Mouse (Mus musculus) midbrain, postnatal 0 days (tissue): ENCODE data around the gene Rab22a. TPM values are rescaled to one million over a fixed set of nuclear protein-coding genes. Genes with fewer than 3 reads are reported as not detected.
A peak's percentile ranks its signal among the peaks of the same experiment; 100 is the strongest.

Source experiments
- ATAC-seq: fragments of 200-750 bp; cut with Nextera tagmentation; 2 replicates; pipeline ENCODE4 v1.8.0; 2017; ENCODE audit warnings: moderate number of reproducible peaks, mild to moderate bottlenecking, moderate TSS enrichment, moderate library complexity; ENCODE audit not compliant: low FRiP score
- DNase-seq: peaks from one replicate; pipeline ENCODE4 v3.0.0-alpha.2; 2015; ENCODE audit warnings: low spot score
- H3K27ac ChIP-seq: fragments of 300-500 bp; sonication (generic); 2 replicates; pipeline ENCODE4 v1.5.1; 2014; ENCODE audit warnings: low read depth, mild to moderate bottlenecking, low read length, mixed read lengths
- H3K27me3 ChIP-seq: fragments of 300-500 bp; sonication (generic); 2 replicates; pipeline ENCODE4 v1.6.1; 2014; ENCODE audit warnings: low read length, control low read depth, mixed read lengths; ENCODE audit not compliant: insufficient read depth
- H3K36me3 ChIP-seq: fragments of 300-500 bp; sonication (generic); 2 replicates; pipeline ENCODE4 v1.6.1; 2014; ENCODE audit warnings: low read length, control low read depth, mixed read lengths; ENCODE audit not compliant: insufficient read depth
- H3K4me1 ChIP-seq: fragments of 300-500 bp; sonication (generic); 2 replicates; pipeline ENCODE4 v1.6.1; 2014; ENCODE audit warnings: mild to moderate bottlenecking, control low read depth, antibody characterized with exemption, low read length, mixed read lengths; ENCODE audit not compliant: insufficient read depth
- H3K4me2 ChIP-seq: fragments of 300-500 bp; sonication (generic); 2 replicates; pipeline ENCODE4 v1.6.1; 2014; ENCODE audit warnings: low read depth, mild to moderate bottlenecking, low read length, mixed read lengths; ENCODE audit not compliant: poor library complexity, severe bottlenecking
- H3K4me3 ChIP-seq: fragments of 300-500 bp; sonication (generic); 2 replicates; pipeline ENCODE4 v1.5.1; 2014; ENCODE audit warnings: low read depth, mild to moderate bottlenecking, low read length, moderate library complexity
- H3K9ac ChIP-seq: fragments of 300-500 bp; sonication (generic); replicated peaks from 2 replicates; pipeline ENCODE4 v1.6.1; 2014; ENCODE audit warnings: mild to moderate bottlenecking, low read length, moderate library complexity, mixed read lengths; ENCODE audit not compliant: poor library complexity, severe bottlenecking
- H3K9me3 ChIP-seq: fragments of 300-500 bp; sonication (generic); 2 replicates; pipeline ENCODE4 v1.6.1; 2016; ENCODE audit warnings: low read length, control low read depth
- CTCF ChIP-seq: IDR thresholded peaks from 2 replicates; pipeline ENCODE4 v1.5.1; 2016; ENCODE audit warnings: antibody characterized with exemption, mild to moderate bottlenecking
- WGBS: fragments of 180-500 bp; shearing (Covaris S2); extraction: QIAGEN DNeasy Blood & Tissue Kit; methylation state at CpG from one replicate; pipeline ENCODE4 v1.1.7; 2014; 5-methylcytosine and 5-hydroxymethylcytosine counted together
- polyA plus RNA-seq: library from polyadenylated mRNA; unstranded; fragments of >200 nt; fragmentation: Nextera tagmentation; extraction: Ambion mirVana; gene quantifications from 2 replicates; pipeline ENCODE4 v1.2.1, GENCODE M21; 2015
- total RNA-seq: library from RNA; depleted of rRNA; stranded (reverse); fragments of >200 nt; gene quantifications from 2 replicates; pipeline ENCODE4 v1.2.3, GENCODE M21; 2014

The Rab22a gene
- total and polyA plus RNA-seq, 2 experiments from 2014 or later, result 23.7 to 34.7 TPM

DNA sequence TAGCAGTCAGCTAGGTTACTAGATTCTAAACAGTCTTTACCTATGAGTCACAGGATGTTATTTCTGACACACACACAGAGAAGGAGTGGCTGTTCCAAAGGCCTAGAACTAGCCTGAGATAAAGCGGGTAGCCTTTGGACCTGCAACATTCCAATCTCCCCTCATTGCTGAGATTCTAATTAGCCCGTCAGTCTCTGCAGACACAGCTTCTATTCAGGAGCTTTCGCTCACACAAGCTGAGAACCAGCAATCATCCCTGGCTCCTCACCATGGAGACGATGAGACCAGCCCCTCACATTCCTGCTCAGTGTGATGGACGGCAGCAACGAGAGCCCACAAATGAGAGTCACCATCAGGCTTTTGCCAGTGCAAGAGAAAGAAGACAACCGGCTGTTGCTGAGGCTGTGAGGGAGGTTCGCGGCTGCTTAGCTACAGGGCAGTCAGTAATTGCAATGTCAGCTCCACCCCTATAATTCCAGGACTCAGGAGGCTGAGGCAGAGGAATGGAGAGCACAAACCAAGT lies 70.9 kb downstream of the Rab22a start:
- Histone ChIP-seq H3K9ac (no peak overlapping the region), H3K27me3 (no peaks in the 10 kb centered on the region), H3K27ac (0 out of 2 replicates have a peak overlapping the region, but pooled peaks have one; percentile 18), H3K36me3 (no peaks in the 10 kb centered on the region), H3K4me2 (no peak overlapping the region), H3K4me1 (no peaks in the 10 kb centered on the region), H3K9me3 (no peaks in the 10 kb centered on the region), H3K4me3 (no peak overlapping the region)
- ATAC-seq, result peak; percentile 57
- no peak for TF ChIP-seq CTCF
- 6% methylated on average over 9 of the region's 9 CpGs for WGBS
- DNase-seq, result peak; percentile 52

DNA sequence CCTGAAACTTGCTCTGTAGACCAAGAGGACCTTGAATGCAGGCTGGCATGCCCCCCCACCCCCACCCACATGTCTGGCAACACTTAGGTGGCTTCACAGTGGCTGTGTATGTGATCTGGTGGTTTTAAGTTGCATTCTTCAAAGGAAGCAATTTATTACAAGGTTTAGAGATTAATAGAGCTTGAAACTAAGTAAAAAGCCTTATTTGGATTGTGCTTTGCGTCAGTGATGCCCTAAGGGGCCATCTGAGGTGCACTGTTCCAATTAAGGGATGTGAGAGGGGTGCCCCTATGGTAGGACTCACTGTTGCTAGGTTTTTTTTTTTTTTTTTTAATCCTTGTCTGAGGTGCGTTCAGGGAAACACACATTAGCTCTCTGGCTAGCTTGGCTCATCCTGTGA lies 74.9 kb downstream of the Rab22a start:
- Histone ChIP-seq H3K4me3 (no peak overlapping the region), H3K4me1 (peaks cover 13% of the 10 kb centered on the region; the same call in 1 of the 2 replicates), H3K36me3 (no peaks in the 10 kb centered on the region), H3K9ac (no peak overlapping the region), H3K4me2 (no peak overlapping the region), H3K27me3 (no peaks in the 10 kb centered on the region), H3K27ac (no peak overlapping the region), H3K9me3 (no peaks in the 10 kb centered on the region)
- DNase-seq (no peak), ATAC-seq (no peak)
- TF ChIP-seq CTCF, result no peak
- WGBS, result 58% methylated on average over 2 of the region's 2 CpGs

DNA sequence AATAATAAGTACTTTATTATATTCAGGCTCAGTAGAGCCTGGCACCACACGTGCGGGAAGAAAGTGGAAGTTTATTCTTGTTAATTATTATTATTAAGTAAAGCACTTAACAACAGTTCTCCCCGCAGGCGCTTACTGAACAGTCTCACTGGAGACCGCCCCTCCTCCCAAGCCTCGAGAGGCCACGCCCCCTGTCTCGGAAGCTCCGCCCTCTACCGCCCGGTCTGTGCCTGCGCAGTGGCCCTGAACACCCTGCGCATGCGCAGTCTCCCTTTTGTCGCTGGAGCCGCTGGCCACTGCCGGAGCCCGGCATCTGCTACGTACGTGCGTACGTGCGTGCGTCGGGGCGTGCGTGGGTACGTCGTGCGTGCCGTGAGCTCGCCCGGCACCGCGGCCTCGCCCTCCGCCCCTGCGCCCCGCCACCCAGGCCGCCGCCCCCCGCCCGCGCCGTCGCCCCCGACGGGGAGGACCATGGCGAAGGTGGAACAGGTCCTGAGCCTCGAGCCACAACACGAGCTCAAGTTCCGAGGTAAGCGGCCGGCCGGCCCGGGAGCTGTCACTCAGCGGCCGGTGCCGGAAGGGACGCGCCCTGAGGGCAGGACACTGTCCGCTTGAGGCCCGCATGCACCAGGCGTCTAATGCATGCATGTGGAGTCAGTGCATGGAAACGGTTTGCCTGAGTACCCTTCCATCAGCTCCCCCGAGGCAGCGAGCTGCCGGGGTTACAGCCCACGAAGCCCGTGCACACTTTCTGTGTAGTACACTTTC lies 77.8 kb downstream of the Rab22a start, which contains the start of gene Vapb:
Gene Vapb, plus strand, starts transcription at position 290 of the 768 bp plus-strand sequence.
- H3K36me3 ChIP-seq, result no peaks in the 10 kb centered on the region
- peaks cover 13% of the 10 kb centered on the region; the same call in 1 of the 2 replicates for H3K4me1 ChIP-seq
- H3K4me2 ChIP-seq, result peak within 1 kb of the TSS; percentile 60
- WGBS, result under 1% methylated on average over 68 of the region's 70 CpGs
- peak within 1 kb of the TSS; percentile 75 for H3K4me3 ChIP-seq
- H3K27me3 ChIP-seq, result no peaks in the 10 kb centered on the region
- ATAC-seq (peak; percentile 97), DNase-seq (peak; percentile 99)
- H3K9ac ChIP-seq, result peak within 1 kb of the TSS; percentile 93
- H3K9me3 ChIP-seq, result no peaks in the 10 kb centered on the region
- peak; percentile 66 for TF ChIP-seq CTCF
- H3K27ac ChIP-seq, result peak within 1 kb of the TSS; percentile 74

DNA sequence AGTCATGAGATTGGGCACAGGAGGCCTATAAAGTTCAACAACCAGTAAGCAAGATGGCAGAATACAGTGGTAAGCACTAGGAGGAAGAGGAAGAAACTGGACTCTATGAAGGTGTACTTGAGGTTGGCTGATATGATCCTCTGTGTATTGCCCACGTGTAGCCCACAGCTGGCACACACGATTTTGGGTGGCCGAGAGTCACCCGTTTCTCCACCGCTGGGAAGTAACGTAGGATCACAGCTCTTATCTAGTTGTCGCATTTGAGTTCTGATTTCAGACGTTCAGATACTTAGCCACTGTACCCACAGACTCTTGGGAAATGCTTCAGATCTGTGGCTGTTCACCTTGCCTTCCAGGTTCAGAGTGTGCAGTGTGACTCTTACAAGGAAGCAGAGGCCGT lies 78.7 kb downstream of the Rab22a start:
- peak overlapping the region; percentile 93; the same call in 1 of the 2 replicates for H3K9ac ChIP-seq
- peaks cover 13% of the 10 kb centered on the region; the same call in 1 of the 2 replicates for H3K4me1 ChIP-seq
- no peaks in the 10 kb centered on the region for H3K36me3 ChIP-seq
- no peaks in the 10 kb centered on the region for H3K9me3 ChIP-seq
- TF ChIP-seq CTCF, result no peak
- DNase-seq, result no peak
- peak overlapping the region; percentile 75 for H3K4me3 ChIP-seq
- 85% methylated on average over 9 of the region's 9 CpGs for WGBS
- peak overlapping the region; percentile 74; the same call in 1 of the 2 replicates for H3K27ac ChIP-seq
- peak overlapping the region; percentile 60 for H3K4me2 ChIP-seq
- no peaks in the 10 kb centered on the region for H3K27me3 ChIP-seq
- no peak for ATAC-seq

DNA sequence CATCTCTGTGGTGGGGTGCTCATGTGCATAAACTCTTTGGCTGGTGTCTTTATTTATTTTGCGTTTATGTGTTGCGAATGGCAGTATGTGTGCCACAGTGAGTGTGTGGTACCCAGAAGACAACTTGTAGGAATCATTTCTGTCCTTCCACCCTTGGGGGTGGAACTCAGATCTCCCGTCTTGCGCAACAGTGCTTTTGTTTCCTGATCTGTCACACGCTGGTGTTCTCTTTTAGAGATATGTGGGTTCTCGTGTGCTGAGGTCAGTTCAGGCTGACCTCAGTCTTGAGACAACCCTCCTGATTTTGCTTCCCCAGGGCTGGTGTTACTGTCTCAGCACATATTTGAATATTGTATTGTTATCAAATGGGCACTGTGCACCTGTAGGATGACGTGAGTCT lies 79.5 kb downstream of the Rab22a start:
- no peak overlapping the region for H3K4me3 ChIP-seq
- H3K4me1 ChIP-seq, result peaks cover 13% of the 10 kb centered on the region; the same call in 1 of the 2 replicates
- H3K9me3 ChIP-seq, result no peaks in the 10 kb centered on the region
- no peak overlapping the region for H3K27ac ChIP-seq
- no peak overlapping the region for H3K9ac ChIP-seq
- no peak overlapping the region for H3K4me2 ChIP-seq
- DNase-seq (no peak), ATAC-seq (no peak)
- no peak for TF ChIP-seq CTCF
- H3K27me3 ChIP-seq, result no peaks in the 10 kb centered on the region
- H3K36me3 ChIP-seq, result no peaks in the 10 kb centered on the region
- WGBS, result 93% methylated on average over 7 of the region's 7 CpGs

DNA sequence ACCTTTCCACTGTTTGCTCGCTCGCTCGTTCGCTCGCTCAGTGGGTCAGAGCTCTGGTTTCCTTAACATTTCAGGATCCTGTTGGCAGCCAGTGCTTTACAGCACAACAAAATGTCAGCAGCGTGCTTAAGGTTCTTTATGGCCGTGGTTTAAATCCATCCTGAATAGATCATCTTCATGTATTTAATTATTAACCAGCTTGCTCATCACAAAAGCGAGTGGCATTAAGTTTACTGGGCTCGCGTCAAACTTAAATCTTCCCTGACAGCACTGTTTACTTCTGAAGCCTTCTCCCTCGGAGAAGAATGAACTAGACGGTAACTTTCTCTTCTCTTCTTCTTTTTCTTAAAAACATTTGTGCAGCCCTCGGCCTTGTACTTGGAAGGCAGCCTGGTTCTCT lies 82.5 kb downstream of the Rab22a start:
- no peaks in the 10 kb centered on the region for H3K27me3 ChIP-seq
- 0 out of 2 replicates have a peak overlapping the region, but pooled peaks have one; percentile 13 for H3K9ac ChIP-seq
- no peak for TF ChIP-seq CTCF
- ATAC-seq (no peak), DNase-seq (no peak)
- H3K36me3 ChIP-seq, result no peaks in the 10 kb centered on the region
- no peaks in the 10 kb centered on the region for H3K9me3 ChIP-seq
- H3K4me2 ChIP-seq, result no peak overlapping the region
- H3K27ac ChIP-seq, result no peak overlapping the region
- H3K4me1 ChIP-seq, result peaks cover 13% of the 10 kb centered on the region; the same call in 1 of the 2 replicates
- H3K4me3 ChIP-seq, result no peak overlapping the region
- 66% methylated on average over 13 of the region's 13 CpGs for WGBS
